22 mouse cellular contexts compared by ENCODE assay signal in genomic region chr15:96096438-96096837, GRCm38 (mm10).
DNase-seq lines count a peak whose midpoint lies in the region; ATAC-seq and TF ChIP-seq lines count a peak whose summit lies in the region.
"Had no signal": no experiment of that assay in that cellular context is flagged by ENCODE, and none has a peak within 500 bp of the region (broad histone marks: within the 10 kb centered on the region; RNA-seq: fewer than 3 reads in every experiment).

No protein-coding gene starts in this region.

- no peak for ATAC-seq in liver, embryonic 14.5 days (ENCODE audit: insufficient read depth)
- ATAC-seq: activated CD4-positive, CD25-positive, alpha-beta regulatory T cell, adult 4 months; forebrain, embryonic 16.5 days; inflammation-experienced regulatory T-cells, adult 6 months had no signal

- no peaks in the 10 kb centered on the region for H3K4me1 ChIP-seq in liver, embryonic 14.5 days (replicated peaks; ENCODE audit: control insufficient read depth in 2 of 2, insufficient read depth in 2 of 2, low read length in 1 of 2)
- no peaks in the 10 kb centered on the region for H3K4me1 ChIP-seq in MEL (ENCODE audit: control insufficient read depth in 1 of 2, insufficient read depth in 2 of 2, low read length in 2 of 2)
- H3K4me1 ChIP-seq: heart, embryonic 12.5 days had no signal

- no peak overlapping the region for H3K4me2 ChIP-seq in liver, embryonic 14.5 days (ENCODE audit: low read depth)
- H3K4me2 ChIP-seq: heart, embryonic 12.5 days; kidney, embryonic 15.5 days; limb, embryonic 13.5 days had no signal

- no peaks in the 10 kb centered on the region for H3K9me3 ChIP-seq in liver, embryonic 14.5 days (ENCODE audit: control insufficient read depth, low read length)
- H3K9me3 ChIP-seq in MEL (replicated peaks; ENCODE audit: insufficient read depth, low read length), result no peaks in the 10 kb centered on the region
- H3K9me3 ChIP-seq: heart, embryonic 12.5 days; kidney, embryonic 15.5 days; limb, embryonic 13.5 days had no signal

- no peaks in the 10 kb centered on the region for H3K79me2 ChIP-seq in MEL (ENCODE audit: control insufficient read depth, insufficient read depth, low read length, poor library complexity)

- no peaks in the 10 kb centered on the region for H3K36me3 ChIP-seq in liver, embryonic 14.5 days (replicated peaks; ENCODE audit: control insufficient read depth, insufficient read depth, low read depth)
- no peaks in the 10 kb centered on the region for H3K36me3 ChIP-seq in MEL (ENCODE audit: control insufficient read depth in 1 of 2, insufficient read depth in 2 of 2, low read length in 2 of 2)
- H3K36me3 ChIP-seq: G1E; heart, embryonic 12.5 days; kidney, embryonic 15.5 days; limb, embryonic 13.5 days had no signal

- H3K4me3 ChIP-seq in liver, embryonic 14.5 days (ENCODE audit: insufficient read depth in 1 of 2, low read depth in 2 of 2, low read length in 2 of 2), result no peak overlapping the region
- no peak overlapping the region for H3K4me3 ChIP-seq in MEL (ENCODE audit: control insufficient read depth in 1 of 2, insufficient read depth in 1 of 2, low read depth in 2 of 2, low read length in 2 of 2)
- H3K4me3 ChIP-seq: heart, embryonic 12.5 days; kidney, embryonic 15.5 days; layer of hippocampus, adult 2 months; limb, embryonic 13.5 days; myocyte had no signal

- 60% methylated on average over 3 of the region's 3 CpGs for WGBS in liver, embryonic 14.5 days (ENCODE audit: insufficient replicate concordance)

- DNase-seq in liver, embryonic 14.5 days (ENCODE audit: low read depth in 3 of 3, low spot score in 3 of 3), result no peak
- DNase-seq in liver, result no peak
- DNase-seq in thymus, postnatal 4 days, result peak; percentile 18
- no peak for DNase-seq in thymus, adult 18-20 months
- DNase-seq in MEL (ENCODE audit: low read depth, low spot score), result peak; percentile 42
- DNase-seq in T-cell, adult 2 months (ENCODE audit: low spot score), result no peak
- no peak for DNase-seq in urinary bladder, postnatal 14 days (ENCODE audit: low spot score)
- DNase-seq: adrenal gland, postnatal 36 days; cerebellum, postnatal 14 days; gastrocnemius, postnatal 10 days; heart, postnatal 4 days; lung, postnatal 10 days; right cerebral cortex, adult 18-20 months had no signal

- H3K27ac ChIP-seq in liver, embryonic 14.5 days, result no peak overlapping the region
- H3K27ac ChIP-seq in MEL (ENCODE audit: control insufficient read depth, low read depth, low read length), result no peak overlapping the region
- H3K27ac ChIP-seq: kidney, embryonic 15.5 days; layer of hippocampus, adult 2 months; limb, embryonic 13.5 days had no signal

- TF ChIP-seq EP300 in liver, embryonic 14.5 days (IDR thresholded peaks at IDR 0.05; ENCODE audit: low read depth), result no peak
- TF ChIP-seq EP300 in MEL (IDR thresholded peaks at IDR 0.05; ENCODE audit: low read depth in 1 of 2, low read length in 2 of 2), result no peak

- no peaks in the 10 kb centered on the region for H3K27me3 ChIP-seq in liver, embryonic 14.5 days (ENCODE audit: control insufficient read depth, insufficient read depth, low read length)
- no peaks in the 10 kb centered on the region; a peak in 1 of 4 replicates for H3K27me3 ChIP-seq in MEL (ENCODE audit: control insufficient read depth in 1 of 2, insufficient read depth in 2 of 2, low read length in 2 of 2)
- H3K27me3 ChIP-seq: heart, embryonic 12.5 days; kidney, embryonic 15.5 days; limb, embryonic 13.5 days had no signal

- H3K9ac ChIP-seq in liver, embryonic 14.5 days (replicated peaks), result no peak overlapping the region
- H3K9ac ChIP-seq in MEL (ENCODE audit: control insufficient read depth, low read depth, low read length, poor library complexity, severe bottlenecking), result no peak overlapping the region
- H3K9ac ChIP-seq: heart, embryonic 12.5 days; kidney, embryonic 15.5 days; limb, embryonic 13.5 days had no signal

- TF ChIP-seq CTCF in liver, embryonic 14.5 days (IDR thresholded peaks at IDR 0.05; ENCODE audit: low read depth), result peak; percentile 13; the same call in 1 of the 2 replicates
- peak in 1 of 3 experiments; percentile 46; a peak in 2 of 6 replicates for TF ChIP-seq CTCF in MEL (IDR thresholded peaks at IDR 0.05 in 2 of 3, conservative IDR thresholded peaks at IDR 0.05 in 1 of 3; ENCODE audit: control insufficient read depth in 1 of 3, insufficient read depth in 1 of 3, low read depth in 2 of 3, low read length in 3 of 3, poor library complexity in 1 of 3, severe bottlenecking in 1 of 3)

- peak; percentile 51 for TF ChIP-seq RAD21 in MEL (IDR thresholded peaks at IDR 0.05; ENCODE audit: low read depth, low read length)

- TF ChIP-seq POLR2A in MEL (IDR thresholded peaks at IDR 0.05; ENCODE audit: control insufficient read depth in 1 of 2, insufficient read depth in 1 of 2, low read depth in 1 of 2, low read length in 2 of 2, poor library complexity in 1 of 2), result no peak

TF ChIP-seq in MEL, 35 proteins besides CTCF, POLR2A, EP300 and RAD21:
- TF ChIP-seq ZC3H11A (IDR thresholded peaks at IDR 0.05; ENCODE audit: low read depth, low read length) (peak; percentile 45), SMC3 (IDR thresholded peaks at IDR 0.05; ENCODE audit: low read depth, low read length) (peak; percentile 46), POLR2AphosphoS5 (IDR thresholded peaks at IDR 0.05; ENCODE audit: borderline replicate concordance, low read depth, low read length) (no peak)

Comparison
In these comparisons a context has a peak if more than half of its experiments do, and no peak if none do; other contexts are left out.
1. DNase-seq: peak in thymus, postnatal 4 days (single experiment) and MEL (single experiment); none in liver, embryonic 14.5 days (0 of 3), liver (single experiment), thymus, adult 18-20 months (0 of 2), T-cell, adult 2 months (single experiment) and urinary bladder, postnatal 14 days (single experiment).